Mouse (Mus musculus) mouse trophoblast stem cell (cell line): ENCODE results near the gene Slco3a1.

ENCODE experiments used
- in situ Hi-C, 2 experiments: fragments of 300-500 bp; cut with MseI, MboI; formaldehyde crosslinking; loops; 2 replicates in 1 of 2; 3 replicates in 1 of 2; pipeline ENCODE4 v1.15.1; 2025

Gene Slco3a1

GRCm38 (mm10) chr7:74529183-74529757 is 25.3 kb downstream of the Slco3a1 start:
- in situ Hi-C loops: no loop called here

GRCm38 (mm10) chr7:74528182-74528581 is 26.4 kb downstream of the Slco3a1 start:
- in situ Hi-C loops: no loop called here

- in situ Hi-C loops: no loop called here
Measured at GRCm38 (mm10) chr7:74527689-74528088, 26.9 kb downstream of the Slco3a1 start.

GRCm38 (mm10) chr7:74526030-74526429 is 28.6 kb downstream of the Slco3a1 start:
- in situ Hi-C loops: no loop called here

- in situ Hi-C loops: no loop called here
Measured at GRCm38 (mm10) chr7:74525586-74525985, 29.0 kb downstream of the Slco3a1 start.

- in situ Hi-C loops: no loop called here
Measured at GRCm38 (mm10) chr7:74524188-74524971, 30.2 kb downstream of the Slco3a1 start.

GRCm38 (mm10) chr7:74523086-74523485 is 31.5 kb downstream of the Slco3a1 start:
- in situ Hi-C loops: no loop called here

GRCm38 (mm10) chr7:74522260-74522659 is 32.3 kb downstream of the Slco3a1 start:
- in situ Hi-C loops: no loop called here

GRCm38 (mm10) chr7:74519386-74519785 is 35.2 kb downstream of the Slco3a1 start:
- in situ Hi-C loops: no loop called here

- in situ Hi-C loops: no loop called here
Measured at GRCm38 (mm10) chr7:74518776-74519175, 35.8 kb downstream of the Slco3a1 start.

GRCm38 (mm10) chr7:74518255-74518654 is 36.3 kb downstream of the Slco3a1 start:
- in situ Hi-C loops: no loop called here

GRCm38 (mm10) chr7:74510676-74511075 is 43.9 kb downstream of the Slco3a1 start:
- in situ Hi-C loops: no loop called here

- in situ Hi-C loops: no loop called here
Measured at GRCm38 (mm10) chr7:74508205-74508604, 46.4 kb downstream of the Slco3a1 start.

- in situ Hi-C loops: no loop called here
Measured at GRCm38 (mm10) chr7:74506856-74507255, 47.7 kb downstream of the Slco3a1 start.

GRCm38 (mm10) chr7:74505635-74506034 is 48.9 kb downstream of the Slco3a1 start:
- in situ Hi-C loops: no loop called here

GRCm38 (mm10) chr7:74501187-74501586 is 53.4 kb downstream of the Slco3a1 start:
- in situ Hi-C loops: no loop called here

- in situ Hi-C loops: no loop called here
Measured at GRCm38 (mm10) chr7:74499470-74499869, 55.1 kb downstream of the Slco3a1 start.

- in situ Hi-C loops: no loop called here
Measured at GRCm38 (mm10) chr7:74498266-74498980, 56.2 kb downstream of the Slco3a1 start.

GRCm38 (mm10) chr7:74497203-74497602 is 57.4 kb downstream of the Slco3a1 start:
- in situ Hi-C loops: no loop called here

GRCm38 (mm10) chr7:74495451-74495850 is 59.1 kb downstream of the Slco3a1 start:
- in situ Hi-C loops: no loop called here

GRCm38 (mm10) chr7:74493775-74494174 is 60.8 kb downstream of the Slco3a1 start:
- in situ Hi-C loops: no loop called here

- in situ Hi-C loops: no loop called here
Measured at GRCm38 (mm10) chr7:74491683-74492355, 62.8 kb downstream of the Slco3a1 start.
